Mouse (Mus musculus): ENCODE measurements around the gene Ptbp1. TPM values are rescaled to one million over a fixed set of nuclear protein-coding genes. Genes with fewer than 3 reads are reported as not detected.

Gene Ptbp1
- total RNA-seq, 2 experiments from 2014 or later: 26.8 to 27.1 TPM

DNA sequence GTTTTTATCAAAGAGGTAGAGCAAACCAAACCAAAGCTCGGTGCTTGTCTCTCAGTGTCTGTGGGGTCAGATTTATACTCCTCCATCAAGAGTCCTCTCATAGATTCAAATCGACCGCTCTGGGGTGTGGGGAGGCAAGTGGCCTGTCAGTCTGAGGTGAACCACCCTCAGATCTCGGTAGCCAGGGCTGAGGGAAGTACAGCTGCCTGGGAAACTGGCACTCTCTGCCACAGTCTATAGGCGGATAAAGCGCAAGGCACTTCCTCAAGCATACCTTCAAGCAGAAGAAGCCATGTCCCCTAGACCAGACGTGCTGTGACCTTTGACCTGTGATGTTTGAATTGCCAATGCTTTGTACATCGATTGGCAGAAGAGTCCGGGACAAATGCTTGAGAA is 21.4 kb upstream of the Ptbp1 start:
- no peak for DNase-seq

DNA sequence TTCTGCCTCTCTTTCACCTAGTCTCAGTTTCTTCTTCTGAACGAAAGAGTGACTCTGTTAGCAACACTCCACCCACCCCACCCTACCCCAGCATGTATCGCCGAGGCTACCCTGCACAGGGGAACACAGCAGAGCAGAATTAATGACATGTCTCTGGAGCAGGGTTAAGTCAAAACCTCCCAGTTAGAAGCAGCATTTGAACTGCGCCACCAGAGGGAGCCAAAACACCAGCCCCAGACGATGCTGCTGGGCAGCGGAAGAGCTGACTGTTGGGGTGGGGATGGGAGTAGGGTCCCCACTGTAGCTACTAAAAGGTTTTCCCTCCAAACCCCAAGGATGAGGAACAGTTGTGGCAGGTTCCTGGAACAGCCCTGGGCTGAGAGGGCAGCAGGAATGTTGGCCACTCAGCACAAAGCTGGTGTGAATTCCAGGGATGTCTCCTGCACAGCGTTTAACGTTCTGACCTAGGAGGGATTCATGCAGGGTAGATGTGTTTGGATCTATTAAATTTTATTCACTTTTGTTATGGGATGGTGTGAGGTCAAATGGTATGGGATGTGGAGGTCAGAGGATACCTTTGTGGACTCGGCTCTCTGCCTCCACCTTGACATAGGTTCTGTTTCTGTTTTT is 19.3 kb upstream of the Ptbp1 start:
- no peak for DNase-seq

DNA sequence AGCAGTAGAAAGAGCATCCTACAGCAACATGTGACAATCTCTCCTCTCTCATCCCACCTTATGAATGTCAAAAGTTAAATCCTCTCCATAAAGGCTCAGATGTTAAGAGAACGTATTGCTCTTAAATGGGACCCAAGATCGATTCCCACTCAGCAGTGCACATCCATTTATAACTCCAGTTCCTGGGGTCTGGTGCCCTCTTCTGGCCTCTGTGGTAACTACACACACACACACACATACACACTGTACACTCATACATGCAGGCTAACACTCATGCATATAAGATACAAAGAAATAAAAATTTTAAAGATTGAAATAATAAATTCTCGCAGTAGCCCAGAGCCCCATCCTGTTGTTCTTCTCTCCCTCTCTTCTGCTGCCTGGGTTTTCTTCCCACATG is 17.3 kb upstream of the Ptbp1 start:
- no peak for DNase-seq

DNA sequence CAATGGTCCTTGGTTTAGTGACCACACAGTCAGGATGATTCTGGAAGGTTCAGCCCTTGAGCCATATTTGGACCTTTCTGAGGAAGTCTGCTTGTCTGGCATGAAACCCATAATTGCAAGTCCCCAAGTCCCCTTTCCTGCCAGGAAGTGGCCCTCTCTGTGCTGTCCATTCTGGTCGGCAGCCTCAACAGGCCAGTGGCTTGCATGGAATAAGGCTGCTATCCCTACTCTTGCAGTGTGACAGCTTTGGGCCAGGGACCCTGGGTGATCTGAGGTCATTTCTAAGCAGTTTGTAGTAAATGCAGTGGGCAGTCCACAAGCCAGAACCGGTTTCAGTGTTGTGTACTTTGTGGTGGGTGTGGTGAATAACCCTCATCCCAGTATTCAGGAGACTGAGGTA is 16.1 kb upstream of the Ptbp1 start:
- no peak for DNase-seq

DNA sequence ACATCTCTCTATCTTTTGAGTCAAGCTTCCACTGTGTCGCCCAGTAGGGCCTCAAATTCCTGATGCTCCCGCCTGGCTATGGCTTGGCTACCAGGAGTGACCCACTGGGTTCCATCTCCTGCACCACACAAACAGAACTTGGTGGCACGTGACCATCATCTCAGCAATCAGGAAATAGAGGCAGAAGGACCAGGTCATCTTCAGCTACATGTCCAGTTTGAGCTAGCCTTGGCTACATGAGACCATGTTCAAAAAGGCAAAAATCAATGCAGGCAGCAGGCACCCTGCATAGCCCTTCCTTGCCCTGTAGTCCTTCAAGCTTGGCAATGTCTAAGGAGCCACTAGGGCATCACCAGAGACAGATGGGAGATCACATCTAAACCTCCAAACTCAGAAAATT is 14.1 kb upstream of the Ptbp1 start:
- no peak for DNase-seq

DNA sequence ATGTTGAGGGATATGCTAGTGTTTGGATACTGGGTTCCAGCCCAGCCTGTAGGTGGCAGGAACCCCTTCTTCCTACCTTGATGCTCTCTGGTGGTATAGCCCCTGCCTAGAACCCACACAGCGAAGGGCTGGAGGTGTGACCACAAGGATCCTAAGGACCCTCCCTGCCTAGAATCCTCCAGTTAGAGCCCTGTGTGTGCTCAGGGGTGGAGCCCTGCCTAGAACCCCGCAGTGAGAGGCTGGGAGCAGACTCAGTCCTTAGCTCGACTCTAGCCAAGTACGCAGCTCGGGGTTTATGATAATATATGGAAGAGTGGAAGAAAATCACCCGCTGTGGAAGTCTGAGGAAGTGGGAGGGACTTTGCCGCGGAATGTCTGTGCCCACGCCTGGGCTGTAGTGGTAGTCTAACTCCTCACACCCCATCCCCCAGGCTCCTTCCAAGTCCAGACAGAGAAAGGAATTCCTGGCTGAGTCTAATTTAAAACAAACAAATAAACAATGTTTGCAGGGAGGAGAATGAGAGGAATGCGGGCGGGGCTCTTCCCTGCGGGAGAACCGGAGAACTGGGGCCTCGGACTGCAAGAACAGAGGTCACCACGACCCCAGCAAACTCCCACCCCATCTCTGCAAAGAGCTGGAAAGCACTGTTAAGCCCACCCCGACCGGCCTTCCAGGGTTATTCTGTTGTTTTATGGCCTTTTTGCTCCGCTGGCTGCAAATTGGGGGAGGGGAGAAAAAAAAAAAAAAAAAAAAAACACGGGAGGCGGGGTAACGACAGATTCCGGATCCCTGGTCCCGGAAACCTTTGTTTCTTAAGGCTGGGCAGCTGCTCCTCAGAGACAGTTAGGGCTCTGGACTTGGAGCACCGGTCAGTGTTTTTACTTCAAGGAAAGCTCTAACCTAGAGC is 13.3 kb upstream of the Ptbp1 start:
- peak; percentile 60 for DNase-seq

DNA sequence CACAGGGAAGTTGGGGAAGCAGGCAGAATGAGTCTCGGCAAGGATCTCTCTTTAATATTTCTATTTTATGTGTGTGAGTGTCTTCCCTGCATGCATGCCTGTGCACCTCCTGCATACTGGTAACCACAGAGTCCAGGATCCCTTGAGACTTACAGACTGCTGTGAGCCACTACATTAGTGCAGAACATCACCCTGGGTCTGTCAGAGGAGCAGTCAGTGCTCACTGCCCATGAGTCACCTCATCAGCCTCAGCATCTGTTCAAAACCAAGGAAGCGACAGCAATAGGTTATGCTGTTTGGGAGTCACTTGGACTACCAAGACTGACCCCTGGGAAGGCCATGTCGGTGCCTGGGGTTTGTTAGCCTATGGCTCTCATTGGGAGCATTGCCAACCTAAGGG is 11.9 kb upstream of the Ptbp1 start:
- DNase-seq: no peak

DNA sequence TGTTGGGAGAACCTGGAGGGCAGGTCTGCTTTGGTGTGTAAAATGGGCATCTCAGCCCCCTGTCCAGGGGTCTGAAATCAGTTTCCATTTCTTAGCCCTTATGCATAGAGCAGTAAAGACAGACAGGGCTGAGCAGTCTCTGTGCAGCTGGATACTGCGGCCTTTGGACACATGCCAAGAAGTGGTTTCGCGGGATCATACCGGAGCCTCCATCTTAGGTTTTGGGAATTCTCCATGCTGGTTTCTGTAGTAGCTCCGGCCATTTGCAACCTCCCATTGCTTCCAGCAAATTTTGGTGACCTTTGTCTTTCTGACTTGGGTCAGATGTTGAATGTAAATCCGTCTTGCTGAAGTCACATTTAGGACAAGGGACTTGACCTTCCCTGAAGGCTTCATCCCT is 10.8 kb upstream of the Ptbp1 start:
- no peak for DNase-seq

DNA sequence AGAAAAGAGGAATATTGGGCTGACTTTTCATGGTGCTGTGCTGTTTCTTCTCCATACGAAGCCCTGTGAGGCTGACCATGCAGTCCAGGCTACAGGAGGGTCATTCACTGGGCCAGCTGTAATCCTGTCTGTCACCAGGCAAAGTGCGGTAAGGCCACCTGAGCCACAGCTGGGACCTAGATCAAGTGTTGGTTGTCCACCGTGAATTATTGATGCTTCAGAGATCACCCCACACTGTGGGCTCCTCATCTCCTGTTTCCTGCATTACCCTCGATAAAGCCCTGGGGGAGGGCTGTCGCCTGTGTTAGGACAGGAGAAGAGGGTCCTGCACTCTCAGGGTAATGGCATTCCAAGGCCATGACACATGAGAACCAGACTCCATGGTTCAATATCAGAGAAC is 7.7 kb upstream of the Ptbp1 start:
- no peak for DNase-seq

DNA sequence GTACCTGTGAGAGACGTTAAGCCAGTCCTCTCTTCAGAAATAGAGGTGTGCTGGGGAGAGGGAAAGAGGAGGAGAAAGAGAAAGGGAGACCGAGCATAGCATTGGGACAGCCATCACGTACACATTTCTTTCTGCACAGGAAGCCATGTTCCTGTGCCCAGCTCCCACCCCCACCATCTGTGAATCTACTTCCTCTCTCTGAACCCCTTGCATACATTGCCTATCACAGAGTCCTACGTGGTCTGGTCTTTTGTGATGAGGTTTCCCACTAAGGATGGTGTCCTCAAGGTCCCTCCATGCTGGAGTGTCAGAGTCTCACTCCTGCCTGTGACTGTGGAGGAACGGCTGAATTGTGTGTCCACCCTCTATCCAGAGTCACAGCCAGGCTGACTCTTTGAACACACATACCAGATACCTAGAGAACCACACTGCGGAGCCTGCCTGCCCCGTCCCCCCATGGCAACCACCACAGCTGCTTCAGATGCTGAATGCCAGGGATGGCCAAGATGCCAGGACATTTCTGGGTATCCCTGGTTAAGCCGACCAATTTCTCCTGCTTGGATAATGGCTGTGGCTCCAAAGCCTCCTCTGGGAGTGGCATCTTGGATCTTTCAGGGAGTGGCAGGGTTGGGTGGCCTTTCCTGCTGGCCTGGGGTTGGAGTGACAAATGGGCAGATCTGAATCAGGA is 4.1 kb upstream of the Ptbp1 start:
- no peak for DNase-seq

DNA sequence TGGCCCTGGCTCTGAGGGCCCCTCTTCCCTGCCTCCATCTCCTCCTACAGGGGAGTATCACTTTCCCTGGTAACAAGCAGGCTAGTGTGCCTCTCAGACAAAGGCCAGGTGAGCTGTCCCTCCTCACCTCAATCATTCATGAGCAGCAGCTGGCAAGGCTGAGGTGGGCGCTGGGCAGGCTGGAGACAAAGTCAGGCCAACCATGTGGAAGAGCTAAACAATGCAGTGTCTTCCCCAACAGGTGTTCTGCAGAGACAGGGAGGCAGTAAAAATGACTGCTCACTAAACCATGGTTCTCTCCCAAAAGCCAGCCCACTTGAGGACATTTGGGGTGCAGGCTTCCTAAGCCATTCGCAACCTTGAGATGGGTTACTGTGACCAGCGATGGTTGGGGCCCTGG is 2.6 kb upstream of the Ptbp1 start:
- no peak for DNase-seq

DNA sequence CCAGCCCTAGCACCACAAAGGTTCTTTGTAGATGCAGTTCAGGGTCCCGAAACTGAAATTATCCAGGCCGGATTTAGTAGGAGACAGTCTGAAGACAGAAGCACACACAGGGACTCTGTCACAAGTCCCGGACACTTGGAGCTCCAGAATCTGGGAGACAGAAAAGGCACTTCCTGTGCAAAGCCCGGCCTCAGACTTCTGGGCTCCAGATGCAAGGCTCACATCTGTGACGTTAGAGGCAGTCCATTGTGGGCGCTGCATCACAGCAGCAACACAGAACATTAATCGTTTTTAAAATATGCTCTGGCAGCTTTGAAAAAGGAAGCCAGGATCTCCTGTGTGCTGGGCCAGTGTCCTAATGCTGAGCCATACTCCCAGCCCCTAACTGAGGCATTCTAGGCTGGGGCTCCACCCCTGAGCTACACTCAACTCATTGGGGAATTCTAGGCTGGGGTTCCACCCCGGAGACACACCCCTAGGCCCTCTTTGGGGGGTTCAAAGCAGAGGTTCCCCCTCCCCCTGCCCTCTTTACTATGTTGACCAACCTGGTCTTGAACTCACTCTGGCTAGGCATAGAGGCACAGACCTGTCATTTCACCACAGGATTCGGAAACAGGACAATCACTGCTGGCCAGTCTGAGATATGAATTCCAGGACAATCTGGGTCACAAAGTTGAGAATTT is 2.0 kb upstream of the Ptbp1 start:
- DNase-seq: no peak

DNA sequence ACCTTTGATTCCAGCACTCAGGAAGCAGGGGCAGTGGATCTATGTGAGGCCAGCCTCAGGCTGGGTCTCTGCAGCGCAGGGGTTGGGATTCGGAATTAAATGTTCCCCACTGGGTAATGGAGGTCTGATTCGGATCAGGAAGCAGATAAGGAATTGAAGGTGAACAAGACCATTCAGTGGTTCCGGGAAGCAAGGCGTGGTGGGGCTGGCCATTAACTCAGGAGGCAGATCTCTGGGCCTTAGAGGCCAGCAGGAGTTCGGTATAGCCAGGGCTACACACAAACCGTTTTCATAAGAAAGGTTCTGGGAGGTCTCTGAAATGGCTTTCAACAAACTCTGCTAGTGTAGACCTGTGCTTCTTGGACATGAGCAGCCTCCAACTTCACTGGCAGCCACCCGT is 1.4 kb upstream of the Ptbp1 start:
- no peak for DNase-seq

DNA sequence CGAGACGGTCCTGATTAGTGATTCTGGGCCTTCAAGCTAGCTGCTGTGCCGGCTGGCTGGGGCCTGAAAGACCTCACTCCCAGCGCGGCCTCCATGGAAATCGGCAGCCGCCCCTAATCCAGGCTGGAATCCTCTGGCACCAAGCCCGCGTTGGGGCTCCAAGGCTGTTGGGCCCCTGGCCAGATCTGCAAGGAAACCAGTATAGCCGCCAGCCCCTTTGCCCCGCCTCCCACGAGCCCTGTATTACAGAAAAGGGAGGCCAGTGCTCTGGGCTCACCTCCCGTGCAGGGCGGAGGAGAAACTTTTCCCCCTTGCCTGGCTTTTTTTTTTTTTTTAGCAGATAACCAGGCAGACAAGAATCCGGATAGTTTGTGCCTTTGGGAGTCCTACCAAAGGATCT is 835 bp upstream of the Ptbp1 start:
- DNase-seq: peak; percentile 93

DNA sequence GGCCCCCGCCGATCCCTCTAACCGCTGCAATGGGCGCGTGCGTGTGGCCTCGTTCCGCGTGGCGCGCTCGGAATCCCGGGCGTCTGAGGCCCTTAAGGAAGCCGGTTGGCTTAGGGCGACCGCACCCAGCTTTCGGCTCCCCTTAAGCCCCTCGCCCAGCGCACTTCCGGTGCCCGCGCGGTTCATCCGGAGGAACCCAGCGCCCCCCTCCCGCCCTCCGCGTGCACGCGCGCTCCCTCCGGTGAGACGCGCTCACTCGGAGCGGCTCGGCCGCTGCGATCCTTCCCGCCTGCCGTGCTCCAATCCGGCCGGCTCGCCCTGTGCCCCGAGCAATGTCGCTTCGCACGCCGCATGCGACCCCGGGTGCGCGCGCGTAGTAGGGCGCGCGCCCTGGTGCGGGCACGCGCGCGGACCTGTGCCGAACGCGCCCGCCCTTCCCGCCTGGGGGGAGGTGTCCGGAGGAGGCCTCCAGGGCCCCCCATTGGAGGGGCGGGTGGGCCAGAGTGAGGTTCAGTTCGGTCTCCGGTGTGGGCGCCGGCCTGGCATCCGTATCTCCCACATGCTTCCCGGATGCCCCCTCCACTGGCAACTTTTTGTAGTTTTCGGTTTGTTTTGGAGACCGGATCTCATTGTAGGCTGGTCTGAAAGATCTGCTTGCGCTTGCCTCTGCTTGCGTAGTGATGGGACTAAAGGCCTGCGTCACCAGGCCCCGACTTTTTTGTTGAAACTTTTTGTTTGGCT is 744 bp downstream of the Ptbp1 start:
- DNase-seq: peak; percentile 73

DNA sequence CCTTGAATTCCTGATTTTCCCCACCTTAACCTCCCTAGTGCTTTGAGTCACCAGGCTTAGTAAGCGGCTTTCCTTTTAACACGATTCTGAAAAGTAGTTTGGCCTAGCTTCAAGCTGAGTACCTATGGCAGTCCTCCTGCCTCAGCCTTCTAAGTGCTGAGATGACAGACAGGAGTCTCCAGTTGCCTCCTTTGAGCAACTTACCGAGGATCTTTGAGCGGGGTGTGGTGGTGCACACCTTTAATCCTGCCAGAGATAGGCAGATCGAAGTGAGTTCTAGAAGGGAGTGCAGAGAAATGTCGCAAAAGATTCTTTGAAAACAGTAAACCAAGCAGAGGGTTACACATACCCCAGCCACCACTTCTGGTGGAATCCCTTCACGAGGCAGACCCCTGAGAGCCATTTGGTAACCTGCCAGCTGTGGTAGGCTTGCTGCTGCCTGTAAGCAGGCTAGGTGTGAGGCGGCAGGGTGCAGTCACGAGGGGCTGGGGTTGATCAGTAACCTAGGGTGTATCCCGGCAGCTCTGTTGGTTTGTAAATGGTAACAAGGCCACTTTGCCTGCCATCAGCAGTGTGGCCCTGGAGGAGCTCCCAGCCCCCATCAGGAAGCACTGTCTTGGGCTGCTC is 1.4 kb downstream of the Ptbp1 start:
- DNase-seq: no peak

DNA sequence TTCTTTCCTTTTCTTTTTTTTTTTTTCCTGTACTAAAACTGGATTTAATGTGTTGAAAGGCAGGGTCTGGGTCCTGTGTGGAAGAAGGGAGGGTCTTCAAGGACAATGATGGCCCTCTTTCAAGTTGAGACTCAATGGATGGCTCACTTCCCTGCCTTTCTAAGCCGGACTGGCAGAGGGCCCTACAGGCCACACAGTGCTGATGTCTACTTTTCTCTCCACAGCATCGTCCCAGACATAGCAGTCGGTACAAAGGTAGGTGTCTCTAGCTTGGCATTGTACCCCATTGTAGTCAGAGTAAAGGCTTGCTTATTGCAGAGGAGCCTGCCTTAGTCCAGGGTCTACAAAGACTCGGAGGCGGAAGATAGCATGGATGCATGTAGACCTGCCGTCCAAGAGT is 2.1 kb downstream of the Ptbp1 start:
- DNase-seq: no peak

DNA sequence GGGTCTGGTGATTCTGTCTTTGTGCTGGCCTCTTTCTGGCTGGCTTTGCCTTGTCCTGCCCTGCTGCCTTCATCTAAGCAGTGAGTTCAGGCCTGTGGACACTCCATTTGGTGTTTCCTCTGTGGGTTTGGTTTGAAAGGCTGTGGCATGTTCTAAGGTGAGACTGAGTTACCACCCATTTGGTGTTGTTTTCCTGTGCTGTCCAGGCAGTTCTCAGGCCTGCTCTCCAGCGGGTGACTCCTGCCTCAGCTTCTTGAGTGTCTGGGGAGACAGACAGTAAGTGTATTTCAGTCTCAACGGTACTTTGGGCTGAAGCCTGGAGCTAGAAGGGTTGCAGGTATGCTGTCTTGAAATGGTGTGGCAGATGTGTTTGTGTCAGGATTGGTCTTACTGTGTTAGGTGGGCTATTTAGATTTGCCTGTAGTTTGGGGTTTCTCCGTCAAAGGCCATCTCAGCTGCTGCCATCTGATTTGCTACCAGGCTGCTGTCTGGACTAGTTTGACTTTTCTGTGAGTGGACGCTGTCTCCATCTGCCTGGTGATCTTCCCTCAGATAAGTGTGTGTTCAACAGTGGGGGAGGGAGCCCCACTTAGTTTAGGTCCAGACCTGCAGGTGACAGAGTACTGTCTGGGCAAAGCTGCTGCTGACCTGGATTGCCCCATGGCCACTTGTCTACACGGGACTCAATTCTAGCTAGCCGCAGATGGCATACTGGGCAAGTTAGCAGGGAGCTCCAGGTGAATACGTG is 2.7 kb downstream of the Ptbp1 start:
- no peak for DNase-seq

DNA sequence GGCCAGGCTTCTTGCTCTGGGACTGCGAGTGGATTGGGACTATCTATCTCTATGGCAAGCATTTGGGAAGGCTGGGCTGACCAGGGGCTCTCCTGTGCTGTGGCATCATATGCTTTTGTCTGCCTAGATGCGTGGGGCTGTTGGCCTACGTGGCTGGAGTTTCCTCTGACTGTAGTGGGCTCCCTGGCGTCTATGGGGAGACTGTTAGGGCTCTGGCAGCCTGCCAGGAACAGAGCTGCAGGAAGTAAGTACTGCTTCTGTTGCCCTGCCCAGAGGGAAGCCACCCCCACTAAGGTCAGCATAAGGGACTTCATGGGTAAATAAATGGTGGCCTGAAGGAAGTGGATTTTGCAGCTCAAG is 3.2 kb downstream of the Ptbp1 start:
- DNase-seq: peak; percentile 66

DNA sequence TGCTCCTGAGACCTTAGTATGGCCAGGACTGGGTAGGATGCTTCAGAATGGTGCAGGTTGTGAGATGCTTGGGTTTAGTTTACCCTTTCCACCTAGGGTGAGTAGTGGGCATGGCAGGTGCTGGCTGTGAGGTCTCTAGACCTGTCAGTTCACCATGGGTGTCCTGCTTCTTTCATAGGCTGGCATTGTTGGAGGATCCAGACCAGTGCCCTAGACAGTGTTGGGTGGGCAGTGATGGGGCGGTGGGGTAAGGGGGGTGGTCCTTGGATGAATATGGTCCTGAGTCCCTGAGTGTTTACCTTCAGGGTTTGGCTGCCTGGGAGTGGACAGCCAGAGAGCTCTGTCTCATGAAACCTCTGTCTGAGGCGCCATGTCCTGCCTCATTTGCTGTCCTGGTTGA is 3.7 kb downstream of the Ptbp1 start:
- DNase-seq: no peak
